ENCODE assay signal across 8 mouse cellular contexts in genomic region chr12:103388505-103389347, GRCm38 (mm10). TPM values are rescaled to one million over a fixed set of nuclear protein-coding genes. Genes with fewer than 3 reads are reported as not detected.
A peak's percentile ranks its signal among the peaks of the same experiment; 100 is the strongest.
DNase-seq lines count a peak whose midpoint lies in the region; ATAC-seq lines count a peak whose summit lies in the region.

TSS of gene Otub2 (plus strand) at chr12:103388682.

- H3K27ac ChIP-seq in hindbrain, embryonic 15.5 days (replicated peaks), result peak within 1 kb of the TSS; percentile 77

- peak within 1 kb of the TSS; percentile 84 for H3K4me2 ChIP-seq in hindbrain, embryonic 15.5 days

- peaks cover 19% of the 10 kb centered on the region for H3K4me1 ChIP-seq in hindbrain, embryonic 15.5 days (replicated peaks)

- peak within 1 kb of the TSS; percentile 73 for H3K4me3 ChIP-seq in hindbrain, embryonic 15.5 days

- peak within 1 kb of the TSS; percentile 82 for H3K9ac ChIP-seq in hindbrain, embryonic 15.5 days

- H3K36me3 ChIP-seq in hindbrain, embryonic 15.5 days, result no peaks in the 10 kb centered on the region

- peak; percentile 99 for ATAC-seq in hindbrain, embryonic 15.5 days (ENCODE audit: low FRiP score, low read depth)

- under 1% methylated on average over 56 of the region's 58 CpGs for WGBS in hindbrain, embryonic 15.5 days

- H3K9me3 ChIP-seq in hindbrain, embryonic 15.5 days, result no peaks in the 10 kb centered on the region

- DNase-seq in R1 (ENCODE audit: low read depth, low spot score), result peak; percentile 96
- peak; percentile 97 to 98 for DNase-seq in cerebellum, postnatal 25 days
- peak; percentile 96 to 99 for DNase-seq in frontal cortex, postnatal 36 days (ENCODE audit: low spot score in 2 of 2)
- peak; percentile 97 for DNase-seq in left cerebral cortex, adult 11 months (ENCODE audit: low spot score)
- peak; percentile 98 for DNase-seq in lung, postnatal 4 days
- peak; percentile 96 for DNase-seq in retina, postnatal 7 days (ENCODE audit: low read depth, low spot score)
- peak; percentile 90 for DNase-seq in urinary bladder, adult 2 months (ENCODE audit: low spot score)

- H3K27me3 ChIP-seq in hindbrain, embryonic 15.5 days, result no peaks in the 10 kb centered on the region

RNA-seq across cellular contexts. Expression of gene Otub2, which starts in this region (rescaled TPM):
- 22.5 and 24.0 TPM in 2 replicates for polyA plus RNA-seq in hindbrain, embryonic 15.5 days (2015; fragmentation: Nextera tagmentation; extraction: Ambion mirVana)
- polyA plus RNA-seq in urinary bladder, adult 2 months (2012; rRNA removed), result 10.8 and 12.5 TPM in 2 replicates

Comparison
In these comparisons a context has a peak if more than half of its experiments do, and no peak if none do; other contexts are left out.
1. Peak in every context shown above with its lines: DNase-seq, ATAC-seq, H3K4me3 ChIP-seq and H3K27ac ChIP-seq.